Mouse (Mus musculus) brain, embryonic 14.5 days (tissue): Measurements from ENCODE around the gene Spag9.

ENCODE experiments used
- CTCF ChIP-seq: fragments of 200-500 bp; IDR thresholded peaks from 2 replicates; pipeline ENCODE4 v1.5.1; 2012; ENCODE audit warnings: inconsistent platforms, mild to moderate bottlenecking, moderate library complexity, borderline replicate concordance; ENCODE audit not compliant: insufficient read depth, insufficient read length; ENCODE audit errors: extremely low read depth
- POLR2A ChIP-seq: fragments of 200-500 bp; IDR thresholded peaks from 2 replicates; pipeline ENCODE4 v1.6.1; 2012; ENCODE audit warnings: mild to moderate bottlenecking, inconsistent platforms, borderline replicate concordance; ENCODE audit not compliant: poor library complexity, insufficient read depth, insufficient read length, severe bottlenecking; ENCODE audit errors: extremely low read depth

- TF ChIP-seq POLR2A (no peak), CTCF (peak; percentile 36; the same call in 1 of the 2 replicates)
Observed at GRCm38 (mm10) chr11:94073283-94073682, 77.4 kb downstream of the Spag9 start.
